Mouse (Mus musculus) thymus, adult 2 months (tissue): ENCODE measurements around the gene Rapgef5.

Source experiments
- CTCF ChIP-seq: fragments of 200-500 bp; IDR thresholded peaks from 2 replicates; pipeline ENCODE4 v1.5.1; 2012; ENCODE audit warnings: mild to moderate bottlenecking, control low read depth, low read length, moderate library complexity, borderline replicate concordance; ENCODE audit not compliant: control insufficient read depth, poor library complexity, insufficient read depth; ENCODE audit errors: extremely low read depth
- POLR2A ChIP-seq: fragments of 200-500 bp; IDR thresholded peaks from 2 replicates; pipeline ENCODE4 v1.6.1; 2012; ENCODE audit warnings: mild to moderate bottlenecking, low read length, control low read depth, moderate library complexity; ENCODE audit not compliant: control insufficient read depth, poor library complexity, insufficient read depth; ENCODE audit errors: extremely low read depth

DNA sequence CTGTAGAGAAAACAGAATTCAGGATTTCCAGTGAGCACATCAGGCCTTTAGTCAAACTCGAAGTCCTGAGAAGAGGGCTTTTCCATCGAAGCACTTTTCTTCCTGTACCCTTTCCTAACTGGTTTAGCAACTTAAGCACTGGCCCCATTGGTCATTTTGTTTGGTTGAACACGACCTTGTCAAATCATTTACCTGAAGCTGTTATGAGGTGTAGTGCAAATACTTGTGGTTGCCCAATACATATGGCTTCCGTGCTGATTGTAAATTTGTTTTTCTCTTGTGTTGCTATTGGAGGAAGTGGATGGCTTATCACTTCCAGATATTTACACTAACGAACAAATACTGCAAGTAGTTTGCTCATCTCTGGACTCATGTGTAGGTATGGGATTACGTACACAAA is 29.0 kb downstream of the Rapgef5 start:
- TF ChIP-seq CTCF (no peak), POLR2A (no peak)
